Mouse (Mus musculus): Measurements from ENCODE around the gene Erbb3. TPM values are rescaled to one million over a fixed set of nuclear protein-coding genes. Genes with fewer than 3 reads are reported as not detected.

Gene Erbb3
- polyA plus RNA-seq, 1 experiment from 2014 or later: 5.8 TPM

GRCm38 (mm10) chr10:128598476-128598875 lies 9.0 kb upstream of the Erbb3 start:
- Histone ChIP-seq H3K4me2 (no peak overlapping the region), H3K9ac (ENCODE audit: low read depth, low read length) (no peak overlapping the region), H3K4me1 (ENCODE audit: control insufficient read depth, insufficient read depth, low read length) (no peaks in the 10 kb centered on the region), H3K4me3 (ENCODE audit: low read depth, low read length) (no peak overlapping the region), H3K36me3 (ENCODE audit: control insufficient read depth, insufficient read depth, low read length) (no peaks in the 10 kb centered on the region), H3K9me3 (replicated peaks; ENCODE audit: control insufficient read depth, low read length) (no peaks in the 10 kb centered on the region), H3K27ac (ENCODE audit: low read depth, low read length) (no peak overlapping the region), H3K27me3 (ENCODE audit: control insufficient read depth, insufficient read depth, low read length) (no peaks in the 10 kb centered on the region)
- 65% methylated on average over 2 of the region's 2 CpGs for WGBS (ENCODE audit: insufficient replicate concordance)
- ATAC-seq (replicated peaks; ENCODE audit: insufficient number of reproducible peaks, low FRiP score, low TSS enrichment): no peak

- no peak overlapping the region for H3K9ac ChIP-seq (ENCODE audit: low read depth, low read length)
- no peak overlapping the region for H3K4me2 ChIP-seq
- WGBS (ENCODE audit: insufficient replicate concordance): 67% methylated on average over 5 of the region's 5 CpGs
- no peaks in the 10 kb centered on the region for H3K9me3 ChIP-seq (replicated peaks; ENCODE audit: control insufficient read depth, low read length)
- H3K27ac ChIP-seq (ENCODE audit: low read depth, low read length): no peak overlapping the region
- H3K4me3 ChIP-seq (ENCODE audit: low read depth, low read length): no peak overlapping the region
- H3K36me3 ChIP-seq (ENCODE audit: control insufficient read depth, insufficient read depth, low read length): no peaks in the 10 kb centered on the region
- H3K27me3 ChIP-seq (ENCODE audit: control insufficient read depth, insufficient read depth, low read length): peaks cover 16% of the 10 kb centered on the region
- ATAC-seq (replicated peaks; ENCODE audit: insufficient number of reproducible peaks, low FRiP score, low TSS enrichment): no peak
- 0 out of 2 replicates have a peak, but pooled peaks cover 7% of the 10 kb centered on the region for H3K4me1 ChIP-seq (ENCODE audit: control insufficient read depth, insufficient read depth, low read length)
Observed at GRCm38 (mm10) chr10:128592797-128593196, 3.3 kb upstream of the Erbb3 start.

- no peak overlapping the region for H3K4me3 ChIP-seq (ENCODE audit: low read depth, low read length)
- H3K9ac ChIP-seq (ENCODE audit: low read depth, low read length): no peak overlapping the region
- no peaks in the 10 kb centered on the region for H3K9me3 ChIP-seq (replicated peaks; ENCODE audit: control insufficient read depth, low read length)
- no peak overlapping the region for H3K4me2 ChIP-seq
- no peaks in the 10 kb centered on the region for H3K36me3 ChIP-seq (ENCODE audit: control insufficient read depth, insufficient read depth, low read length)
- no peak overlapping the region for H3K27ac ChIP-seq (ENCODE audit: low read depth, low read length)
- WGBS (ENCODE audit: insufficient replicate concordance): 58% methylated on average over 6 of the region's 6 CpGs
- 0 out of 2 replicates have a peak, but pooled peaks cover 7% of the 10 kb centered on the region for H3K4me1 ChIP-seq (ENCODE audit: control insufficient read depth, insufficient read depth, low read length)
- ATAC-seq (replicated peaks; ENCODE audit: insufficient number of reproducible peaks, low FRiP score, low TSS enrichment): no peak
- peaks cover 22% of the 10 kb centered on the region for H3K27me3 ChIP-seq (ENCODE audit: control insufficient read depth, insufficient read depth, low read length)
Observed at GRCm38 (mm10) chr10:128591436-128591835, 2.0 kb upstream of the Erbb3 start.

GRCm38 (mm10) chr10:128590193-128590690 lies 790 bp upstream of the Erbb3 start:
- ATAC-seq (replicated peaks; ENCODE audit: insufficient number of reproducible peaks, low FRiP score, low TSS enrichment): peak; percentile 44
- H3K4me1 ChIP-seq (ENCODE audit: control insufficient read depth, insufficient read depth, low read length): 0 out of 2 replicates have a peak, but pooled peaks cover 7% of the 10 kb centered on the region
- under 1% methylated on average over 43 of the region's 43 CpGs for WGBS (ENCODE audit: insufficient replicate concordance)
- H3K4me3 ChIP-seq (ENCODE audit: low read depth, low read length): peak overlapping the region; percentile 60
- no peak overlapping the region for H3K27ac ChIP-seq (ENCODE audit: low read depth, low read length)
- peak overlapping the region; percentile 62 for H3K9ac ChIP-seq (ENCODE audit: low read depth, low read length)
- H3K27me3 ChIP-seq (ENCODE audit: control insufficient read depth, insufficient read depth, low read length): peaks cover 28% of the 10 kb centered on the region
- no peaks in the 10 kb centered on the region for H3K9me3 ChIP-seq (replicated peaks; ENCODE audit: control insufficient read depth, low read length)
- no peaks in the 10 kb centered on the region for H3K36me3 ChIP-seq (ENCODE audit: control insufficient read depth, insufficient read depth, low read length)
- peak overlapping the region; percentile 98 for H3K4me2 ChIP-seq

GRCm38 (mm10) chr10:128588775-128589463 lies 533 bp downstream of the Erbb3 start:
- 2% methylated on average over 23 of the region's 23 CpGs for WGBS (ENCODE audit: insufficient replicate concordance)
- Histone ChIP-seq H3K4me3 (ENCODE audit: low read depth, low read length) (peak overlapping the region; percentile 60), H3K4me2 (peak overlapping the region; percentile 98), H3K27me3 (ENCODE audit: control insufficient read depth, insufficient read depth, low read length) (peaks cover 30% of the 10 kb centered on the region), H3K36me3 (ENCODE audit: control insufficient read depth, insufficient read depth, low read length) (no peaks in the 10 kb centered on the region), H3K9me3 (replicated peaks; ENCODE audit: control insufficient read depth, low read length) (no peaks in the 10 kb centered on the region), H3K27ac (ENCODE audit: low read depth, low read length) (peak overlapping the region; percentile 22; the same call in 1 of the 2 replicates), H3K9ac (ENCODE audit: low read depth, low read length) (peak overlapping the region; percentile 62; the same call in 1 of the 2 replicates), H3K4me1 (ENCODE audit: control insufficient read depth, insufficient read depth, low read length) (peaks cover 10% of the 10 kb centered on the region)
- ATAC-seq (replicated peaks; ENCODE audit: insufficient number of reproducible peaks, low FRiP score, low TSS enrichment): no peak

- Histone ChIP-seq H3K9ac (ENCODE audit: low read depth, low read length) (0 out of 2 replicates have a peak overlapping the region, but pooled peaks have one; percentile 12), H3K4me1 (ENCODE audit: control insufficient read depth, insufficient read depth, low read length) (peaks cover 17% of the 10 kb centered on the region), H3K4me2 (peak overlapping the region; percentile 98), H3K36me3 (ENCODE audit: control insufficient read depth, insufficient read depth, low read length) (no peaks in the 10 kb centered on the region), H3K4me3 (ENCODE audit: low read depth, low read length) (peak overlapping the region; percentile 1; the same call in 1 of the 2 replicates), H3K27me3 (ENCODE audit: control insufficient read depth, insufficient read depth, low read length) (peaks cover 30% of the 10 kb centered on the region), H3K9me3 (replicated peaks; ENCODE audit: control insufficient read depth, low read length) (no peaks in the 10 kb centered on the region), H3K27ac (ENCODE audit: low read depth, low read length) (peak overlapping the region; percentile 58; the same call in 1 of the 2 replicates)
- no peak for ATAC-seq (replicated peaks; ENCODE audit: insufficient number of reproducible peaks, low FRiP score, low TSS enrichment)
- 20% methylated on average over 1 of the region's 1 CpGs for WGBS (ENCODE audit: insufficient replicate concordance)
Observed at GRCm38 (mm10) chr10:128588136-128588535, 1.3 kb downstream of the Erbb3 start.

GRCm38 (mm10) chr10:128587697-128588096 lies 1.8 kb downstream of the Erbb3 start:
- H3K4me3 ChIP-seq (ENCODE audit: low read depth, low read length): no peak overlapping the region
- peaks cover 17% of the 10 kb centered on the region for H3K4me1 ChIP-seq (ENCODE audit: control insufficient read depth, insufficient read depth, low read length)
- H3K9me3 ChIP-seq (replicated peaks; ENCODE audit: control insufficient read depth, low read length): no peaks in the 10 kb centered on the region
- ATAC-seq (replicated peaks; ENCODE audit: insufficient number of reproducible peaks, low FRiP score, low TSS enrichment): no peak
- WGBS (ENCODE audit: insufficient replicate concordance): 51% methylated on average over 8 of the region's 8 CpGs
- peaks cover 30% of the 10 kb centered on the region for H3K27me3 ChIP-seq (ENCODE audit: control insufficient read depth, insufficient read depth, low read length)
- H3K36me3 ChIP-seq (ENCODE audit: control insufficient read depth, insufficient read depth, low read length): no peaks in the 10 kb centered on the region
- peak overlapping the region; percentile 58 for H3K27ac ChIP-seq (ENCODE audit: low read depth, low read length)
- H3K4me2 ChIP-seq: peak overlapping the region; percentile 41
- 0 out of 2 replicates have a peak overlapping the region, but pooled peaks have one; percentile 12 for H3K9ac ChIP-seq (ENCODE audit: low read depth, low read length)

GRCm38 (mm10) chr10:128587120-128587519 lies 2.3 kb downstream of the Erbb3 start:
- no peak overlapping the region for H3K4me3 ChIP-seq (ENCODE audit: low read depth, low read length)
- H3K9me3 ChIP-seq (replicated peaks; ENCODE audit: control insufficient read depth, low read length): no peaks in the 10 kb centered on the region
- 47% methylated on average over 4 of the region's 4 CpGs for WGBS (ENCODE audit: insufficient replicate concordance)
- H3K9ac ChIP-seq (ENCODE audit: low read depth, low read length): no peak overlapping the region
- H3K27ac ChIP-seq (ENCODE audit: low read depth, low read length): peak overlapping the region; percentile 58
- no peak for ATAC-seq (replicated peaks; ENCODE audit: insufficient number of reproducible peaks, low FRiP score, low TSS enrichment)
- peak overlapping the region; percentile 41; the same call in 1 of the 2 replicates for H3K4me2 ChIP-seq
- H3K4me1 ChIP-seq (ENCODE audit: control insufficient read depth, insufficient read depth, low read length): peaks cover 17% of the 10 kb centered on the region
- H3K36me3 ChIP-seq (ENCODE audit: control insufficient read depth, insufficient read depth, low read length): no peaks in the 10 kb centered on the region
- peaks cover 30% of the 10 kb centered on the region for H3K27me3 ChIP-seq (ENCODE audit: control insufficient read depth, insufficient read depth, low read length)

All from heart, embryonic 11.5 days (tissue).